Mouse (Mus musculus): ENCODE measurements around the gene Zfp341. TPM values are rescaled to one million over a fixed set of nuclear protein-coding genes. Genes with fewer than 3 reads are reported as not detected.

Zfp341 gene
- polyA plus RNA-seq, 1 experiment, result 6.1 TPM

DNA sequence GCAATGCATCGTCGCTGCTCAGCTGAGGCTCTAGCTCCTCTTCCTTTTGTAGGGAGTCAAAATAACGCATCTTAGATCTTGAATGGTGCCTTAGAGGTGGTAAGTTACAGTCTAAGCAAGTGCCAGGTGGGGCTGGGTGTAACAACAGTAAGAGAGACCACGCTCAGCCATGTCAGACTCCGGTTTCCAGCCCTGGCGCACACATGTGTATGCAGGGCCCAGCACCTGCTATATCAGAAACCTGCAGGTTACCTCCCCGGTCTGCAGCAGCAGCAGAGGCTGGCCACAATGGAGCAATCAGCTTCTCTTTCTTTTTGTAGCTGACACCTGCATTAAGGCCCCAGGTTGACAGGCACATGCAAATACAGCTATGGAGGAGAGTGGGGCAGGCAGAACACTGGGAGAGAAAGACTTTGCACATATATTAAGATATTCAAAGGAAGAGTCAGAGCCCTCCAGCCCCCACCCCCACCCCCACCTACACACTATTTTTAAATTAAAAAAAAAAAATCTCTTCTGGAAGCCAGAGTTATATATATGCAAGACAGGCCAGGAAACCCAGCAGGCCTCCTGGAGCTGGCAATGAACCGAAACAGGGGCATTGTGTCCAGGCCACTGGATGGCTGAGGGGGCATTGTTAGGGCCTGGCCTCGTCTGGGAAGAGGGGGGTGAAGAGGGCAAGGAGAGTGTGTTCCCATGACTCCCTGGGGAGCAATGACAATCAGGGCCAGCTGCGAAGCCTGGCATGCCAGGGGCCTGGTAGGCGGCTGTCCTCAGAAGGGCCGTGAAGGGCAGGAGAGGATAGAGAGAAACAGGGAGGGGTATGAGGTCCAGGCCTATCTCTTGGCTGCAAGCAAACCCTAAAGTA is 36.0 kb upstream of the Zfp341 start:
- WGBS, result 65% methylated on average over 12 of the region's 12 CpGs
- no peaks in the 10 kb centered on the region for H3K27me3 ChIP-seq (ENCODE audit: control insufficient read depth, insufficient read depth, low read length)
- no peak overlapping the region for H3K4me3 ChIP-seq (ENCODE audit: extremely low read depth, insufficient read depth, insufficient read length)
- no peak for TF ChIP-seq POLR2A (IDR thresholded peaks at IDR 0.05; ENCODE audit: low read depth, low read length)
- TF ChIP-seq CTCF (IDR thresholded peaks at IDR 0.05; ENCODE audit: extremely low read depth, insufficient read depth, insufficient read length, insufficient replicate concordance), result no peak
- H3K27ac ChIP-seq (ENCODE audit: insufficient read depth, low read length), result no peak overlapping the region
- peaks cover 3% of the 10 kb centered on the region; the same call in 1 of the 2 replicates for H3K4me1 ChIP-seq (ENCODE audit: control insufficient read depth, insufficient read depth, insufficient read length)
- no peak for DNase-seq (ENCODE audit: low read depth in 1 of 2, low spot score in 2 of 2)
- H3K36me3 ChIP-seq (ENCODE audit: control insufficient read depth, insufficient read depth, low read length), result no peaks in the 10 kb centered on the region

- Histone ChIP-seq H3K27me3 (ENCODE audit: control insufficient read depth, insufficient read depth, low read length) (no peaks in the 10 kb centered on the region), H3K4me1 (ENCODE audit: control insufficient read depth, insufficient read depth, insufficient read length) (peaks cover 3% of the 10 kb centered on the region; the same call in 1 of the 2 replicates), H3K4me3 (ENCODE audit: extremely low read depth, insufficient read depth, insufficient read length) (no peak overlapping the region), H3K36me3 (ENCODE audit: control insufficient read depth, insufficient read depth, low read length) (no peaks in the 10 kb centered on the region), H3K27ac (ENCODE audit: insufficient read depth, low read length) (no peak overlapping the region)
- TF ChIP-seq POLR2A (IDR thresholded peaks at IDR 0.05; ENCODE audit: low read depth, low read length) (no peak), CTCF (IDR thresholded peaks at IDR 0.05; ENCODE audit: extremely low read depth, insufficient read depth, insufficient read length, insufficient replicate concordance) (no peak)
- 96% methylated on average over 6 of the region's 6 CpGs for WGBS
- DNase-seq (ENCODE audit: low read depth in 1 of 2, low spot score in 2 of 2), result no peak
Observed at GRCm38 (mm10) chr2:154577744-154578067, 35.4 kb upstream of the Zfp341 start.

DNA sequence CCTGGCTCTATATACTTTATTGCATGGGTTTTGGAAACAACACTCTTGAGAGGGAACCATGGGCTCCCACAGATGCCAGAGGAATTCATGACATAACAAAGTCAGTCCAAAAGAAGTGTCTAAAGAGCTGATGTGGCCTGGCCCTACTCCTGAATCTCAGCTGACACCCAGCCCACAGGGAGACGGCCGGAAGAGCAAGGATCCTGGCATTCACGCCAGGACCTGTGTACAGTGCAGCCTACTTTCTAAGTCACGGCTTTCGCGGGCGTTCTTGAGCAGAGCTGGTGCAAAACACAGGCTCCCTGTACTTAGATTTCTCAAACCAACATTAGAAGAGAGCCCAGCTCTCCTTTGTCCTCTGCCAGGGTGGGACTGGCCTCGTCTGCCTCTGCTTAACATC is 32.5 kb upstream of the Zfp341 start:
- Histone ChIP-seq H3K4me3 (ENCODE audit: extremely low read depth, insufficient read depth, insufficient read length) (no peak overlapping the region), H3K27me3 (ENCODE audit: control insufficient read depth, insufficient read depth, low read length) (no peaks in the 10 kb centered on the region), H3K27ac (ENCODE audit: insufficient read depth, low read length) (no peak overlapping the region), H3K36me3 (ENCODE audit: control insufficient read depth, insufficient read depth, low read length) (no peaks in the 10 kb centered on the region), H3K4me1 (ENCODE audit: control insufficient read depth, insufficient read depth, insufficient read length) (no peaks in the 10 kb centered on the region)
- TF ChIP-seq POLR2A (IDR thresholded peaks at IDR 0.05; ENCODE audit: low read depth, low read length) (no peak), CTCF (IDR thresholded peaks at IDR 0.05; ENCODE audit: extremely low read depth, insufficient read depth, insufficient read length, insufficient replicate concordance) (no peak)
- WGBS, result 86% methylated on average over 8 of the region's 8 CpGs
- no peak for DNase-seq (ENCODE audit: low read depth in 1 of 2, low spot score in 2 of 2)

- Histone ChIP-seq H3K4me3 (ENCODE audit: extremely low read depth, insufficient read depth, insufficient read length) (no peak overlapping the region), H3K27ac (ENCODE audit: insufficient read depth, low read length) (no peak overlapping the region), H3K4me1 (ENCODE audit: control insufficient read depth, insufficient read depth, insufficient read length) (no peaks in the 10 kb centered on the region), H3K36me3 (ENCODE audit: control insufficient read depth, insufficient read depth, low read length) (no peaks in the 10 kb centered on the region), H3K27me3 (ENCODE audit: control insufficient read depth, insufficient read depth, low read length) (no peaks in the 10 kb centered on the region)
- DNase-seq (ENCODE audit: low read depth in 1 of 2, low spot score in 2 of 2), result no peak
- no peak for TF ChIP-seq CTCF (IDR thresholded peaks at IDR 0.05; ENCODE audit: extremely low read depth, insufficient read depth, insufficient read length, insufficient replicate concordance)
- TF ChIP-seq POLR2A (IDR thresholded peaks at IDR 0.05; ENCODE audit: low read depth, low read length), result no peak
- WGBS, result 85% methylated on average over 1 of the region's 1 CpGs
Observed at GRCm38 (mm10) chr2:154581421-154581820, 31.7 kb upstream of the Zfp341 start.

DNA sequence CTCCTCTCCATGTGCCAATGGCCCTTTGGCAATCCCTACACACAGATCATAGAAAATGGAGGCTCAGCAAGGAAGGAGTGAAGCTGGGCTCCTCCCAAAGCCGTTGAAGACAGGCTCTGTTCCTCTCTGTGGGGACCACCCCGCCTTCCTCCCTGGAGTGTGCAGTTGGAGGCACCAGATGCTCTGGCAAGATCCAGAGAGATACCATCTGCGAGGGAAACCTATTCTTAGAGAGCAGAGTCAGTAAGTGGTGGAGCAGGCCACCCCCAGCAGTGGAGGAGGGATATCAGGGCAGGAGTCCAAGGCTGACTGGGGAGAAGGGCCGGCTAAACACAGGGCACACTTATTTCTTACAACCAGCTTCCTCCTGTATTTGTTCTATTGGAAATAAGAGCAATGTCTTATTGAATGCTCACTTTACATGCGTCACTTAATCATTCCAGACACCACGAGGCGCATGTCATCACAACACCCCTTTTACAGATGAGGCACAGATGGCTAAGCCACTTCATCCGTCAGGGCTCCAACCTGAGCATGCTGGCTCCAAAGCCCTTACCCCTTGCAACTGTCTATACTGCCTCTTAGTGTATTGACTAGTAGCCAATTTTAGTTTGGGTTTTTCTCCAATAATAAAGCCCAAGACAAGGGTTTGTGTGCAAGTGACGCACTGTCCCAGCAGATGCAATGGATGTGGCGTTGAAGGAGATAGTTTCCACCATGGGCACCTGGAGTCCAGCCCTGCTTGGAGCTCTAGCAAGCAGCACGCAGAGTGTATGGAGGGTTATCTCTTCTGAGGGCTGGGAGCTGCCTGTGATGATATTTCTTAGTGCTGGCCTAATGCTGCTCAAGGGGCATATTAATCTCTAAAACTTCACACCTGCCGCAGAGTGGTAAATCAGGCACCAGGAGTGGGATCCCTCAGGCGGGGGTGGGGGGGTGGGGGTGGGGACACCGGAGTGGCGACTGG is 28.9 kb upstream of the Zfp341 start:
- H3K36me3 ChIP-seq (ENCODE audit: control insufficient read depth, insufficient read depth, low read length), result peaks cover 7% of the 10 kb centered on the region
- no peak overlapping the region for H3K4me3 ChIP-seq (ENCODE audit: extremely low read depth, insufficient read depth, insufficient read length)
- DNase-seq (ENCODE audit: low read depth in 1 of 2, low spot score in 2 of 2), result no peak
- no peaks in the 10 kb centered on the region for H3K4me1 ChIP-seq (ENCODE audit: control insufficient read depth, insufficient read depth, insufficient read length)
- no peaks in the 10 kb centered on the region for H3K27me3 ChIP-seq (ENCODE audit: control insufficient read depth, insufficient read depth, low read length)
- no peak overlapping the region for H3K27ac ChIP-seq (ENCODE audit: insufficient read depth, low read length)
- TF ChIP-seq POLR2A (IDR thresholded peaks at IDR 0.05; ENCODE audit: low read depth, low read length) (no peak), CTCF (IDR thresholded peaks at IDR 0.05; ENCODE audit: extremely low read depth, insufficient read depth, insufficient read length, insufficient replicate concordance) (no peak)
- 72% methylated on average over 15 of the region's 15 CpGs for WGBS

- no peak overlapping the region for H3K27ac ChIP-seq (ENCODE audit: insufficient read depth, low read length)
- H3K4me1 ChIP-seq (ENCODE audit: control insufficient read depth, insufficient read depth, insufficient read length), result no peaks in the 10 kb centered on the region
- TF ChIP-seq CTCF (IDR thresholded peaks at IDR 0.05; ENCODE audit: extremely low read depth, insufficient read depth, insufficient read length, insufficient replicate concordance) (no peak), POLR2A (IDR thresholded peaks at IDR 0.05; ENCODE audit: low read depth, low read length) (no peak)
- no peak for DNase-seq (ENCODE audit: low read depth in 1 of 2, low spot score in 2 of 2)
- WGBS, result 85% methylated on average over 17 of the region's 17 CpGs
- H3K36me3 ChIP-seq (ENCODE audit: control insufficient read depth, insufficient read depth, low read length), result peaks cover 7% of the 10 kb centered on the region
- no peak overlapping the region for H3K4me3 ChIP-seq (ENCODE audit: extremely low read depth, insufficient read depth, insufficient read length)
- H3K27me3 ChIP-seq (ENCODE audit: control insufficient read depth, insufficient read depth, low read length), result no peaks in the 10 kb centered on the region
Observed at GRCm38 (mm10) chr2:154584931-154585601, 28.0 kb upstream of the Zfp341 start.
